Mouse (Mus musculus) natural killer cell, adult 2 months (primary cell): Measurements from ENCODE around the gene Atg5.
"Not testable (repeated sequence)": the region's sequence is repeated elsewhere in the genome, so short reads cannot be mapped to it uniquely, and the experiment has no call there.

Source experiments
- DNase-seq, 2 experiments: peaks; one replicate each; pipeline ENCODE4 v3.0.0; 2022; ENCODE audit warnings: low spot score in 2 of 2

Gene Atg5

GRCm38 (mm10) chr10:44315276-44315675 is 47.1 kb downstream of the Atg5 start:
- DNase-seq, result no peak

DNA sequence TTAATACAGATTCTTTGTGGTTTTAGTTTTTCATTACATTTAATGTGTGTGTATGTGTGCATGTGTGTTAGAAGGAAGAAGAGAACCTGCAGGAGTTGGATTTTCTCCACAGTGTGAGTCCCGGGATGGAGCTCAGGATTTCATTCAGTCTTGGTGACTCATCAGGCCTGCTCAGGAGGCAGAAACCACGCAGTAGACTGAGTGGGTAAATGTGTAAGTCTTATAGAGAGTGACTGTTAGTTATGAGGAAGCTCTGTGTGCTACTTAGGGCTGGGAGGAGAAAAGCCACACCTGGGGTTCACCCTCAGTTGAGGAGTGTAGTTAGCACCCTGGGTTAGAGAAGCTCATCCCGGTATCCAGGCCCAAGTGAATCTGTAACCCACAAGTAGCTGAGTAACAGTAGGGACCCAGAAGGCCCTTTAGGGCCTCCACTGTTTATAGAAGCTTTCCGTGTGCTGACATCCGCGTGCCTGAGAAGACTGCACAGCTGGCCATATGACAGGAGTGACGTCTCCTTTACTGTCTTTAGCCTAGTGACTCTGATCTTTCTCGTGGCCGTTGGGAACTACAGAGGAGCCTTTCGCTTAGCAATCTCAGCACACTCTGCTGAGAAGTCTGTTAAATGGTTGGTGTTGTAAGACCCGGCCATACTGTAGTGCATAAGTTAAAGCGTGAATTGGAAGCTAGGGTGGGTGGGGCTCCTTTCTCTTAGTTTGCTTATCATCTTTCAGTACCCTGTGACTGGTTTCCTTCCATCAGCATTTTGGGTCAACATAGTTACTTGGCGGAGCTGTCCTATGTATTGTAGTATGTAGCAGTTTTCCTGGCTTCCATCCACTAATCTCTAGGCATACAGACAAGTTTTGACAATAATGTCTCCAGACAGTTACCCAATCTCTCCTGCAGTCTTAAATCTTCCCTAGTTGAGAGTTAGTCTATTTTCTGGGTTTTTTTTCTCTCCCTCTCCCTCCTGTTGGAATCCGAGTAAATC is 48.4 kb downstream of the Atg5 start:
- no peak for DNase-seq

DNA sequence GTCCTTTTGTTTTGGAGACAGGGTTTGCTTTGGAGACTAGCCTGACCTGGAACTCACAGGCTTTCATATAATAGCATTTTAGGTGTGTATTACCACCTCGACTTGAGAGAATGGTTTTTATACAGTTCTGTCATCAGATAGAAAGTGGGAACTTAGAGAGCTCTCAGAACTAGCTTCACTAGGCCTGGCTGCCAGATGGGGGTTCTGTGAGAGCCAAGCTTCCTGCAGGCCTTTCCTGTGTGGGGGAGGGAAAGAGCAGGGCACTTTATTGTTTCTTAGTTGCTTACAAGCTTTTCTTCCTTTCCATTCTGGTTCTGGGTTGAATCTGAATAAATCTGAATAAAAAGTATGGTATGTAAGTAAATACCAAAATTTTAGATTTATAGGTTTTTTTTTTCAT is 54.0 kb downstream of the Atg5 start:
- DNase-seq, result no peak

GRCm38 (mm10) chr10:44323070-44323775 is 55.1 kb downstream of the Atg5 start:
- no peak for DNase-seq

DNA sequence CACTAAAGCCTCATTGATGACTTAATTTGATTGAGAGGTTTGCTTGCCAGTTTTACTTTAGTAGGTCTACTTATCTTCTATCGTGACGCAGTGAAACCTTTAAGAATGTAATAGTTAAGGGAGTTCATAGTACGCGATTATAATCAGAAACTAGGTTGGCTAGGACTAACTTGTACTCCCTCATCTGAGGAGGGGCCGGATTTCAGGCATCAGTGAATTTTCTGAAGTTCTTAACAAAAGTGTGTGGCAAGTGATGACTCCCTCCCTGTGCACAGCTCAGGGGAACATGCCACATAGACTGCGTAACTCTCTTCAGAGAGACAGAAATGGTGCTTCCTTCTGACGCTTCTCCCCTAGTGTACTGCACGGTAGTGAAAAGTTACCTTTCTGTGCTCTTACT is 55.7 kb downstream of the Atg5 start:
- DNase-seq, result no peak

DNA sequence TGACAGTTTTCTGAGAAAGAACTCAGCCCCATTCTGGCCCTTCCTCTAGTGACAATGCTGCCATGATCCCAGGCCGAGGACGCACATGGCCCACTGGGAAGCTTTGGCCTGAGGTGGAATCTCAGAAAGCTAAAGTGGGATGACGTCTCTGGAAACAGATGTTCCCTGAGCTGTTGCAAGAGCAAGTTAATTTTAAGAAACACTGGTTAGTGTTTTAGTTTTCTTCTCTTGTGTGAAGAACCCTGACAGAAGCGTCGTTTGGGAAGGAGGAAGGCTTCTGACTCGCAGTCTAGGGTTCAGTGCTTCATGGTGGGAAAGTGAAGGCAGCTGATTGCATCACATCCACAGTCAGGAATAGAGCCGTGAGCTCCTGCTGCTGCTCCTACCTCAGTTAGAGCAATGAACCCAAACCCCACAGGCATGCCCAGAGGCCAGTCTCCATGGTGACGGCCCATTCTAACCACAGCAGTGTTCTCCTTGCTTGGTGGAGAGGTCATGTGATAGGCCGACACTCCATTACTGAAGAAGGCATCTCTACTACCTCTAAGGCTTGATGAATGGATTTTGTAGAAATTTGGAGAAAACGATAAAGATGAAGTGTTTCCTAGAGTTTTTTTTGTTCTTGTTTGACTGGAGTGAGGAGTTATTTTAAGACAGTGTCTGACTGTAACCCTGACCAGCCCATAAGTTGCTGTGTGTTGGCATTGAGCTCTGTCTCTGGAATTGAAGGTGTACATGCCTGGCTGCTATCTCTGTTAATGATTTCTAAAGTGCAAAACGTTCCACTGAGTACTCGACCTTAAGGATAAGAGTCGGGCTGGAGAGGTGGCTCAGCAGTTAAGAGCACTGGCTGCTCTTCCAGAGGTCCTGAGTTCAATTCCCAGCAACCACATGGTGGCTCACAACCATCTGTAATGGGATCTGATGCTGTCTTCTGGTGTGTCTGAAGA is 57.7 kb downstream of the Atg5 start:
- DNase-seq, result no peak

DNA sequence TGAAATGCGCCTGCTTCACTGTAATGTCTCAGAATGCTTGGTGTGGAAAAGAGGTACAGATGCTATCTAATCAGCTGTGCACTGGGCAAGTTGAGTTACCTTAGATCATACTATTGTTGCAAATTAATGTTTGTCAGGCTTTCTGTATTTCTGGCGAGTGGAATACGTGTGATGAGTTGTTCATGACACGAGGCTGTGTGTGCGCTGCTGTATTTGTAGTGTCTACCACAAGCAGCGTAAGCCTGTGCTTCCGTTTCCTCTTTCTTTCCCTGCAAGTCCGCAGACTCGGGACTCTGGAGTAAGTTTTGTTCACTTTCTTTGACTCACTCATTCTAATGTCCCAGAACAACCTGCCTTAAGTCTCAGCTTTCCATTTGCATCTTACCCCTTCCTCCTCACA is 58.9 kb downstream of the Atg5 start:
- no peak for DNase-seq

GRCm38 (mm10) chr10:44328347-44328746 is 60.2 kb downstream of the Atg5 start:
- DNase-seq, result peak; percentile 12 to 51

DNA sequence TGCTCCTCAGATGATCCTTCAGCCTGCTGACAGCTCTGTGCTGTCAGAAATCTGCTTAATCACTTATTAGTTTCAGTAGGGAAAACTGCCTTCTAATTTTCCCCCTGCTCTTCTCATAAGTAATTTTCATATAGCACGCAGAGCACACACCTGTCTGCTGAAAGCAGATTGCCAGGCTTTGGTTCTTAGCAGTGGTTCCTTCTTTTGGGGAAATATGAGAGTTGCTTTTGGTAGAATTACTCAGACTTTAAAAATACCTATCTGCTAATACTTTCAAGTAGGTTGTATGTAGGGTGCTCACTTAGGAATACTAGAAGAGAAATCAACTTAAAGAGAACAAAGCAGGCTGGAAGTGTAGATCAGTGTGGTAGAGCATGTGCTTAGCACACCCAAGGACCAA is 62.6 kb downstream of the Atg5 start:
- DNase-seq, result no peak

- DNase-seq, result no peak
These were observed 63.3 kb downstream of the Atg5 start for GRCm38 (mm10) chr10:44331469-44331868.

DNA sequence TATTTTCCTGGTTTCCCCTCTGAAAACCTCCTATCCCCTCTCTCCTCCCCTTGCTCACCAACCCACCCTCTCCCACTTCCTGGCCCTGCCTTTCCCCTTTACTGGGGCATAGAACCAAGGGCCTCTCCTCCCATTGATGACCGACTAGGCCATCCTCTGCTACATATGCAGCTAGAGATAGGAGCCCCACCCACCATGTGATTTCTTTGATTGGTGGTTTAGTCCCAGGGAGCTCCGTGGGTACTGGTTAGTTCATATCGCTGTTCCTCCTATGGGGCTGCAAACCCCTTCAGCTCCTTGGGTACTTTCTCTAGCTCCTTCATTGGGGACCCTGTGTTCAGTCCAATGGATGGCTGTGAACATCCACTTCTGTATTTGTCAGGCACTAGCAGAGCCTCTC is 64.5 kb downstream of the Atg5 start:
- not testable (repeated sequence) for DNase-seq

- DNase-seq, result not testable (repeated sequence)
These were observed 68.7 kb downstream of the Atg5 start for GRCm38 (mm10) chr10:44336641-44337382.

- DNase-seq, result no peak
These were observed 70.4 kb downstream of the Atg5 start for GRCm38 (mm10) chr10:44338571-44338970.

GRCm38 (mm10) chr10:44339326-44339725 is 71.2 kb downstream of the Atg5 start:
- peak in 1 of 2 experiments; percentile 22 for DNase-seq

GRCm38 (mm10) chr10:44340928-44341327 is 72.8 kb downstream of the Atg5 start:
- DNase-seq, result no peak

GRCm38 (mm10) chr10:44341826-44342521 is 73.8 kb downstream of the Atg5 start:
- DNase-seq, result no peak

DNA sequence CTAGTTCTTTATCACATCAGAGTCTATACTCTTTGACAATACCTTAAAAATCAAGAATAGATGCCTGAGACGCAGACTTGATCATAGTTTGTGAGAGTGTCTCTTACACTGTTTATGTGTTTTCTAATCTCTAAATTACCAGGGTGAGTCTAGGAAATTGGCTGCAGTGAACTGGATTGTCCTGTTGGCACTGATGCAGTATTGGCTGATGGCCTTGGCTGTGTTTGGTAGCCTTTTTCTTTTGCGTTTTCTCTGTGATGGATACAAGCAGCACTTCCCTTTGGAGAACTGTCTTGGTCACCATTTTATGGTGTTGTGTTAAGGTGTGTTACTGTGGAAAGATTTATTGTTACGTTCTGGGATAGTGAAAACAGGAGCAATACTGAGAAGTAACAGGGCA is 75.2 kb downstream of the Atg5 start:
- DNase-seq, result no peak

- no peak for DNase-seq
These were observed 79.5 kb downstream of the Atg5 start for GRCm38 (mm10) chr10:44347549-44348172.

DNA sequence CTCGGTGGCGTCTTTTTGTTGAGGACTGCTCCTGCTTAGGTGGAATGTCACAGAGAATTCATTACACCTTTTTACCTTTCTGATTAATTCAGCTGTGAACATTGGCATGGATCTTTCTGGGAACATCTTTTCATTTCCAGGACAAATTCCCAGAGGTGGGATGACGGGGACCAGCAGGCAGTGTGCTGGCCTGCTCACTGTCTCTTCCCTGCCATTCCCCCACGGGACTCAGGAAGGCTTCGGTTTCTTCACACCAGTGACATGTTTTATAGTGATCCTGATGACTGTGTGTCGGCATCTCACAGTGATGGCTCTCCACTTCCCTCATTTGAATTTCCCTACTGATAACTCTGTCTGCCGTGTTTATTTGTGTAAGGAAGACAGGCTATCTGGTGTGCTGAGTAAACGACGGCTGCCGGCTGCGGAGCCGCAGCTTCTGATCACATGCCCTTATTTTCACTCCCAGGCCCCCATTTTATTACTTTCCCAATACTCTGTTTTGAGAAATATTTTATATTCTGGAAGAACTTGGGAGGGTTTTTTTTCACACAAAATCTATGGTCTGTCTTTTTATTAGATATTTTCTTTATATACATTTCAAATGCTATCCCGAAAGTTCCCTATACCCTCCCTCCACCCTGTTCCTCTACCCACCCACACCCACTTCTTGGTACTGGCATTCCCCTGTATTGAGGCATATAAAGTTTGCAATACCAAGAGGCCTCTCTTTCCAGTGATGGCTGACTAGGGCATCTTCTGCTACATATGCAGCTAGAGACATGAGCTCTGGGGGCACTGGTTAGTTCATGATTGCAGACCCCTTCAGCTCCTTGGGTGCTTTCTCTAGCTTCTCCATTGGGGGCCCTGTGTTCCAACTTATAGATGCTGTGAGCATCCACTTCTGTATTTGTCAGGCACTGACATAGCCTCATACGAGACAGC is 80.6 kb downstream of the Atg5 start:
- DNase-seq, result no peak
